Mouse (Mus musculus) hindbrain, embryonic 11.5 days (tissue): Measurements from ENCODE around the gene Zfp638. TPM values are rescaled to one million over a fixed set of nuclear protein-coding genes. Genes with fewer than 3 reads are reported as not detected.
A peak's percentile ranks its signal among the peaks of the same experiment; 100 is the strongest.

ENCODE experiments used
- ATAC-seq: fragments of 200-750 bp; cut with Nextera tagmentation; 2 replicates; pipeline ENCODE4 v1.8.0; 2017; ENCODE audit warnings: mild to moderate bottlenecking, moderate TSS enrichment, moderate library complexity; ENCODE audit not compliant: low FRiP score
- DNase-seq: peaks from one replicate; pipeline ENCODE4 v3.0.0-alpha.2; 2015; ENCODE audit warnings: low spot score
- H3K27ac ChIP-seq: fragments of 300-500 bp; sonication (generic); 2 replicates; pipeline ENCODE4 v1.5.1; 2014; ENCODE audit warnings: mild to moderate bottlenecking, low read depth, low read length
- H3K27me3 ChIP-seq: fragments of 300-500 bp; sonication (generic); 2 replicates; pipeline ENCODE4 v1.6.1; 2014; ENCODE audit warnings: mild to moderate bottlenecking, low read length, moderate library complexity, mixed read lengths; ENCODE audit not compliant: control insufficient read depth, insufficient read depth
- H3K36me3 ChIP-seq: fragments of 300-500 bp; sonication (generic); 2 replicates; pipeline ENCODE4 v1.6.1; 2014; ENCODE audit warnings: mild to moderate bottlenecking, low read length, moderate library complexity, mixed read lengths; ENCODE audit not compliant: control insufficient read depth, insufficient read depth
- H3K4me1 ChIP-seq: fragments of 300-500 bp; sonication (generic); replicated peaks from 2 replicates; pipeline ENCODE4 v1.6.1; 2014; ENCODE audit warnings: low read length, mixed read lengths; ENCODE audit not compliant: control insufficient read depth, insufficient read depth
- H3K4me2 ChIP-seq: fragments of 300-500 bp; sonication (generic); replicated peaks from 2 replicates; pipeline ENCODE4 v1.6.1; 2014; ENCODE audit warnings: mild to moderate bottlenecking, low read depth, low read length
- H3K4me3 ChIP-seq: fragments of 300-500 bp; sonication (generic); 2 replicates; pipeline ENCODE4 v1.5.1; 2014; ENCODE audit warnings: low read depth, low read length
- H3K9ac ChIP-seq: fragments of 300-500 bp; sonication (generic); 2 replicates; pipeline ENCODE4 v1.6.1; 2014; ENCODE audit warnings: low read depth, low read length
- H3K9me3 ChIP-seq: fragments of 300-500 bp; sonication (generic); 2 replicates; pipeline ENCODE4 v1.6.1; 2016; ENCODE audit warnings: low read length; ENCODE audit not compliant: control insufficient read depth
- WGBS: fragments of 180-500 bp; shearing (Covaris S2); extraction: QIAGEN DNeasy Blood & Tissue Kit; methylation state at CpG from one replicate; pipeline ENCODE4 v1.1.7; 2014; 5-methylcytosine and 5-hydroxymethylcytosine counted together
- polyA plus RNA-seq: library from polyadenylated mRNA; unstranded; fragments of >200 nt; fragmentation: Nextera tagmentation; extraction: Ambion mirVana; gene quantifications from 2 replicates; pipeline ENCODE4 v1.2.1, GENCODE M21; 2014

Gene Zfp638
- polyA plus RNA-seq, 1 experiment from 2014 or later = 119 TPM

DNA sequence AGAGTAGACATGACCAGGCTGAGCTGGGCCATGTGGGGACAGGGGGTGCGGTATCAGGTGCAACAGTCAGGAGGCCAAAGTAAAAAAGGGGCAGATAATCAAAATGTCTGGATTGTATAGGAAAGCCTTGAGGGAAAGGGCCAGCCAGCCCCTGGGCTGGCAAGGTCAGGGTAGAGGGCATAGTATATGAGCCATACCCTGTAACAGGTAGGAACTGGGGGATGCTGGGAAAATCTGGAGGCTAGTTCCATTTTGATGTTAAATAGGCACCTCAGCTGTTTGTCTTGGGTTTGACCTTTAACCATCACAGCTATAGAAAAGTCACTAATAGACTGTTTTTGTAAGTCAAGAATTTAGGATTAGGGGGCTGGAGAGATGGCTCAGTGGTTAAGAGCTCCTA is 26.7 kb downstream of the Zfp638 start:
- 92% methylated on average over 1 of the region's 1 CpGs for WGBS
- Histone ChIP-seq H3K4me2 (no peak overlapping the region), H3K36me3 (no peaks in the 10 kb centered on the region), H3K4me3 (no peak overlapping the region), H3K9me3 (no peaks in the 10 kb centered on the region), H3K27me3 (no peaks in the 10 kb centered on the region), H3K27ac (no peak overlapping the region), H3K9ac (no peak overlapping the region), H3K4me1 (no peaks in the 10 kb centered on the region)
- DNase-seq (no peak), ATAC-seq (no peak)

DNA sequence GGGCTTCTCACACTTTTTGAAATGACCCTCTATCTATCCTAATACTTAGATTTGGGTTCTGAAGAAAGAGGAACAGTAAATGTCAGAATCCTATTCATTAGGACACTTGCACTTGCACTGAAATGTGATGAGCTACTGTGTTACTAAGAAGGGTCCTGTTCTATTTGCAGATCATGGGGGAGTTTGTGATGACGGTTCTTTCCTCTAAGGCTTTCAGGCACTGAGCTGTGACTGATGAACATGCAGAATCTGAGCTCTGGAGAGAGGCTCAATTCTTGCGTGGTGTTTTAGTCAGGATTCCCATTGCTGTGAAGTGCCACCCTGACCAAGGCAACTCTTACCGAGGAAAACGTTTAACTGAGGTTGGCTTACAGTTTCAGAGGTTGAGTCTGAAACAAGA is 32.2 kb downstream of the Zfp638 start:
- H3K27ac ChIP-seq = no peak overlapping the region
- ATAC-seq (no peak), DNase-seq (no peak)
- H3K36me3 ChIP-seq = no peaks in the 10 kb centered on the region
- no peak overlapping the region for H3K9ac ChIP-seq
- H3K4me1 ChIP-seq = no peaks in the 10 kb centered on the region
- WGBS = 73% methylated on average over 4 of the region's 4 CpGs
- no peak overlapping the region for H3K4me2 ChIP-seq
- no peak overlapping the region for H3K4me3 ChIP-seq
- H3K9me3 ChIP-seq = no peaks in the 10 kb centered on the region
- no peaks in the 10 kb centered on the region for H3K27me3 ChIP-seq

DNA sequence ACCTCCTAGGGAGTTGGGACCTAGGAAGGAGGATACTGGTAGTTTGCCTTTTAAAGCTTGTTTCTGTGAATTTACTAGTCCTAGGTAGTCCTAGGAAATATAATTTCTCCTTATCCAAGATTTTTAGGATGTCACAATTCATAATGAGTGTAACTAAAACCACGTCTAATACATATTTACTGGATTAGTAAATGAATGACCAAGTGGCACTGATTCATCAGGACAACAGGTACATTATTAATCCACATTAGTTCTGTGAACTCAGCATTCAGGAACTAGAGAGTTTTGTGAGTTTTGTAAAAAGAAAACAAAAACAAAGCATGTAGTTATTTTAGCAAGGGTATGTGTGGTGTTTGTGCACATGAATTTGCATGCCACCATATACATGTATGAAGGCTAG is 38.4 kb downstream of the Zfp638 start:
- H3K4me3 ChIP-seq = no peak overlapping the region
- H3K4me1 ChIP-seq = no peaks in the 10 kb centered on the region
- WGBS = 85% methylated on average over 1 of the region's 1 CpGs
- no peaks in the 10 kb centered on the region for H3K36me3 ChIP-seq
- no peaks in the 10 kb centered on the region for H3K9me3 ChIP-seq
- H3K4me2 ChIP-seq = no peak overlapping the region
- H3K27me3 ChIP-seq = no peaks in the 10 kb centered on the region
- ATAC-seq (no peak), DNase-seq (no peak)
- H3K27ac ChIP-seq = no peak overlapping the region
- H3K9ac ChIP-seq = no peak overlapping the region

DNA sequence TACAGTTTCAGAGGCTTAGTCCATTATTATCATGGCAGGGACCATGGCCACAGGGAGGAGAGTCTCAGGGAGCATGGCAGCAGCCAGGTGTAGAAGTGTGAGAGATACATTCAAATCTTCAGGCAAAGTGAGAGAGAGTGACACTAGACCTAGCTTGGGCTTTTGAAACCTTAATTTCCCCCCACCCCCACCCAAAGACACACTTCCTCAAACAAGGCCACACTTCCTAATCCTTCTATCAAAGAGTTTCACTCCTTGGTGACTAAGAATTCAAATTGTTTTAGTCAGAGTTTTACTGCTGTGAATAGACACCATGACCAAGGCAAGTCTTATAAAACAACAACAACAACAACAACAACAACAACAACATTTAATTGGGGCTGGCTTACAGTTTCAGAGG is 39.8 kb downstream of the Zfp638 start:
- H3K9me3 ChIP-seq = no peaks in the 10 kb centered on the region
- no peak overlapping the region for H3K4me2 ChIP-seq
- no peaks in the 10 kb centered on the region for H3K27me3 ChIP-seq
- H3K4me3 ChIP-seq = no peak overlapping the region
- no peaks in the 10 kb centered on the region for H3K36me3 ChIP-seq
- ATAC-seq (no peak), DNase-seq (no peak)
- H3K27ac ChIP-seq = no peak overlapping the region
- no peaks in the 10 kb centered on the region for H3K4me1 ChIP-seq
- H3K9ac ChIP-seq = no peak overlapping the region

DNA sequence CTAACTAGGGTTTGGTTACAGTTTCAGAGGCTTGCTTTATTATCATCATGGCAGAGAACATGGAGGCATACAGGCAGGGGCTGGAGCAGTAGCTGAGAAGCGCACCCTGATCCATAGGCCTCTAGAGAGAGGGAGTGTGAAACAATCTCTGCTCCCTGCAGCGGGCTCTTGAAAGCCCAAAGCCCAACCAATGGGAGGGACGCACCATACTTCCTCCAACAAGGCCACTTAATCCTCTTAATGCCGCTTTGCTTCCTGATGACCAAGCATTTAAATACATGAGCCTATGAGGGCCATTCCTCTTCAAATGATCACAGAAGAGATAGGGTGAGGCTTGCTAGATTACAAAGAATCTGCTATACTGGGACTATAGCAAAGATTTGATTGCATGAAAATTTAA is 41.5 kb downstream of the Zfp638 start:
- H3K27ac ChIP-seq = no peak overlapping the region
- H3K4me3 ChIP-seq = no peak overlapping the region
- H3K9ac ChIP-seq = no peak overlapping the region
- no peak for ATAC-seq
- H3K36me3 ChIP-seq = no peaks in the 10 kb centered on the region
- H3K27me3 ChIP-seq = no peaks in the 10 kb centered on the region
- H3K4me1 ChIP-seq = no peaks in the 10 kb centered on the region
- 30% methylated on average over 4 of the region's 4 CpGs for WGBS
- H3K4me2 ChIP-seq = no peak overlapping the region
- no peak for DNase-seq
- H3K9me3 ChIP-seq = no peaks in the 10 kb centered on the region

DNA sequence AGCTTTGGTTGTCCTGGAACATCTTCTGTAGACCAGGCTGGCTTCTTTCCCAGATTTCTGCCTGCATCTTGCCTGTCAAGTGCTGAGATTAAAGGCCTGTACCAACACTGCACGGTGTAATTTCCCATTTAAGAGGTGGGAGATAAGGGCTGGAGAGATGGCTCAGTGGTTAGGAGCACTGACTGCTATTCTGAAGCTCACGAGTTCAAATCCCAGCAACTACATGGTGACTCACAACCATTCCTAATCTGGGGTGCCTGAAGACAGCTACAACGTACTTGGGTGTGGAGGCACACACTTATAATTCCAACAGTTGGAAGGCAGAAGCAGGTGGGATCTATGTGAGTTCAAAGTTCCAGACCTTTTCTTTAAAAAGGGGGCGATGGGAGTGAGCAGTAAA is 46.8 kb downstream of the Zfp638 start:
- H3K4me2 ChIP-seq = no peak overlapping the region
- H3K9ac ChIP-seq = no peak overlapping the region
- no peaks in the 10 kb centered on the region for H3K9me3 ChIP-seq
- ATAC-seq = no peak; the same call in none of the 2 replicates
- H3K4me3 ChIP-seq = peak overlapping the region; percentile 99; the same call in 1 of the 2 replicates
- no peaks in the 10 kb centered on the region for H3K36me3 ChIP-seq
- no peaks in the 10 kb centered on the region for H3K27me3 ChIP-seq
- DNase-seq = peak; percentile 23
- 48% methylated on average over 4 of the region's 4 CpGs for WGBS
- H3K4me1 ChIP-seq = no peaks in the 10 kb centered on the region
- no peak overlapping the region for H3K27ac ChIP-seq

DNA sequence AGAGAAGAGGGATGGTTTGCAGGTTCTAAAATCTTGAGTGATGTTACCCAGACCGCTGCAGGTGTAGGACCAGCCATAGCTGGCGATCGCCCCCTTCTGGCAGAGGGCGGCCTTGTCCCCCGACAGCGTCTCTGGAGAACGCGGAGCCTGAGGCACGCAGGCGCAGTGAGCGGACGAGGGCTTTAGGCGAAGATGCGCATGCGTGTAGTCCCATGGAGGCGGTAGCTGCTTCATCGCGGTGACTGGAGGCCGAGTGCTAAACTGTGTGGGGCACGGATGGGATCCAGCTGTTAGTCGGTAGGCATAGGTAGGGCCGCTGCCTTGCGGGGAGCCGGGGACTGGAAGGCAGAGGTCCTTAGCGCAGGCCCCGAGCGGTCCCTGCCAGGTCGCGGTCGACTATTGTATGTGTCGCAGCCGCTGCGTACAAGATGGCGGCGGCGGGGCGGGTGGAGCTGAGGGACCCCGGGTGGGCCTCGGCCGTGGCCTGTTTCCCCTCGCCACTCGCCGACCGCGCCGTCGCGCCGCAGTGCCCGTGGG is 47.3 kb downstream of the Zfp638 start:
- Histone ChIP-seq H3K4me2 (peak overlapping the region; percentile 59; the same call in 1 of the 2 replicates), H3K4me3 (peak overlapping the region; percentile 99), H3K9me3 (no peaks in the 10 kb centered on the region), H3K4me1 (no peaks in the 10 kb centered on the region), H3K27ac (peak overlapping the region; percentile 90), H3K27me3 (no peaks in the 10 kb centered on the region), H3K36me3 (no peaks in the 10 kb centered on the region), H3K9ac (peak overlapping the region; percentile 99)
- ATAC-seq = peak; percentile 95
- under 1% methylated on average over 42 of the region's 50 CpGs for WGBS
- peak; percentile 100 for DNase-seq

DNA sequence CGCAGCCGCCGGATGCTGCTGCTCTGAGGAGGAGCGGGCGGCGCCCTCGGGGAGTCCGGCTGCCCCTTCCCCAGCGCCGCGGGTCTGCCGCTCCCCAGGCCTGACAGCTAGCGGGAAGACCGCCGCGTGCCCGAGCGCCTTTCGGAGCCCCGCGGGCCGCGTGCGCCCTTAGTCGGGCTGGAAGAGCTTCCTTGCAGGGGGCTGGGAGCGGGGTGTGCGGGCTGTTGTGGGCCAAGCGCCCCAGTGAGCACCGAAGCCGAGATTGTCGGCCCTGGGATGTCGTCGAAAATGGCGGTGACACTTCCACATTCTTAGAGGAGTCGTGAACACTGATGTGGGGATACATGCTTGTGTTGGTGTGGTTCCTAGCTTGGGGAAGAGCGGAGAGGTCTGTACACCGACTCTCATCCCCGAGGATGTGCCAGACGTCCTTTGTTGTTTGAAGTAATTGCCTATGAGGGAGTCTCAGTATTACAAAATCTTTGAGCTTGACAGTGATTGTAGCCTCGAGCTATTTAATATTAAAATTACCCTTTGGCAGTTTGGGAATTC is 47.9 kb downstream of the Zfp638 start:
- DNase-seq = no peak
- H3K27me3 ChIP-seq = no peaks in the 10 kb centered on the region
- H3K27ac ChIP-seq = peak overlapping the region; percentile 90
- peak; percentile 79 for ATAC-seq
- H3K4me1 ChIP-seq = no peaks in the 10 kb centered on the region
- WGBS = under 1% methylated on average over 34 of the region's 40 CpGs
- peak overlapping the region; percentile 99 for H3K4me3 ChIP-seq
- H3K9me3 ChIP-seq = no peaks in the 10 kb centered on the region
- no peaks in the 10 kb centered on the region for H3K36me3 ChIP-seq
- H3K9ac ChIP-seq = peak overlapping the region; percentile 99
- peak overlapping the region; percentile 59 for H3K4me2 ChIP-seq

DNA sequence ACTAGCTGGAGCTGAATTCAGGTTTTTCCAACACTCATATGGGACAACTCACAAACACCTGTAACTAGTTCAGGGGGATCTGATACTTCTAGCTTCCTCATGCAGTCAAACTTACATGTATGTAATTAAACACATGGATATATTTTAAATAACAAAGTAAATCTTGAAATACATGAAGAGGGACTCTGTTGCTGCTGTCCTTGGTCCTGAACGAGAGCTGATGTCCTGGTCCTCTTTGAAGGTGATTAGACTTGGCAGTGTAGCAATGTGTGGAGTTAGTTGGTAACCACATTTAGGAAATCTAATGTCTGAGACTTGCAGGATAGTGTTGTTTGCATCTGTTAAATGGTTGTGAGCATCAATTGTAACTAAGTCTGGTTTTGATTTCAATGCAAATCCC is 60.5 kb downstream of the Zfp638 start:
- Histone ChIP-seq H3K4me2 (no peak overlapping the region), H3K27ac (no peak overlapping the region), H3K4me3 (no peak overlapping the region), H3K9me3 (no peaks in the 10 kb centered on the region), H3K4me1 (no peaks in the 10 kb centered on the region), H3K27me3 (no peaks in the 10 kb centered on the region), H3K9ac (no peak overlapping the region), H3K36me3 (no peaks in the 10 kb centered on the region)
- no peak for ATAC-seq
- peak; percentile 48 for DNase-seq
- 90% methylated on average over 1 of the region's 1 CpGs for WGBS
